In the genomic region with DNA sequence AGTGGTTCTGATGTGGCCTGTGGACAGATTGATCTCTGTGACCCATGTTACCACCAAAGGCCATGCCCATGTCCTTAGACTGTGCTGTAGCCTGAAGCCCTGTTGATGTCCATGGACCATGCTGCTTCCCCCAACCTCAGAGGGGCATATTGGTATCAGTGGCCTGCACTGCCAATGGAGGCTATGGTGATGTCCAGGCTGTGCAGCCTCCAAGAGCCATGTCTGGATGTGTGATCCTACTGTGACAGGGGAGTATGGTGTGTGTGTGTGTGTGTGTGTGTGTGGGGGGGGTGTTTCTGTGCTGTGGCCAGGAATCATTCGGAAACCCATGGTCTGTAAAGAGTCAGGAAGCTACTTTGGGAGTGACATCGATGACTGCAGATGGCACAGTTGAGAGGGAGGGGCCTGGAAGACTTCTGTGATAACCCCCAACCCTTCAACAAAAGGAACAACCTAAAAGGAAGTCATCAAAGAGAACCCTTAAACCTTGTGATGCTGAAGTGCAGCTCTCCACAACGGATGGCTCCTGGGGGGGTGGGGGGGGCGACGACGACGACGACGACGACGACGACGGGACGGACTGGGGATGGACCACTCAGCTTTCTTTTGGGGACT, we compare ENCODE assay signal across 25 mouse cellular contexts. TPM values are rescaled to one million over a fixed set of nuclear protein-coding genes. Genes with fewer than 3 reads are reported as not detected.
DNase-seq lines count a peak whose midpoint lies in the region; ATAC-seq and TF ChIP-seq lines count a peak whose summit lies in the region.
"Had no signal": no experiment of that assay in that cellular context is flagged by ENCODE, and none has a peak within 500 bp of the region (broad histone marks: within the 10 kb centered on the region; RNA-seq: fewer than 3 reads in every experiment).

No protein-coding gene starts in this region.

- H3K27me3 ChIP-seq in kidney, embryonic 16.5 days (ENCODE audit: insufficient read depth, low read length) = no peaks in the 10 kb centered on the region
- no peaks in the 10 kb centered on the region for H3K27me3 ChIP-seq in thymus, adult 2 months (ENCODE audit: control insufficient read depth, insufficient read depth, low read length)
- H3K27me3 ChIP-seq in forebrain, embryonic 15.5 days = no peaks in the 10 kb centered on the region
- H3K27me3 ChIP-seq: heart, embryonic 15.5 days; neural tube, embryonic 12.5 days had no signal

- no peak overlapping the region for H3K4me2 ChIP-seq in kidney, embryonic 16.5 days (replicated peaks; ENCODE audit: low read depth, low read length)
- H3K4me2 ChIP-seq in forebrain, embryonic 15.5 days (replicated peaks) = no peak overlapping the region
- H3K4me2 ChIP-seq: heart, embryonic 15.5 days; hindbrain, embryonic 14.5 days; midbrain, embryonic 11.5 days; neural tube, embryonic 12.5 days had no signal

- no peaks in the 10 kb centered on the region for H3K36me3 ChIP-seq in kidney, embryonic 16.5 days (ENCODE audit: insufficient read depth, low read length)
- H3K36me3 ChIP-seq in thymus, adult 2 months (ENCODE audit: control insufficient read depth, insufficient read depth, low read length) = no peaks in the 10 kb centered on the region
- no peaks in the 10 kb centered on the region for H3K36me3 ChIP-seq in forebrain, embryonic 15.5 days
- H3K36me3 ChIP-seq: forebrain, embryonic 10.5 days; heart, embryonic 15.5 days; neural tube, embryonic 12.5 days had no signal

- H3K4me3 ChIP-seq in kidney, embryonic 16.5 days (ENCODE audit: low read length) = no peak overlapping the region
- no peak overlapping the region for H3K4me3 ChIP-seq in thymus, adult 2 months (ENCODE audit: control insufficient read depth, insufficient read depth, low read length)
- no peak overlapping the region for H3K4me3 ChIP-seq in forebrain, embryonic 15.5 days
- H3K4me3 ChIP-seq: forebrain, embryonic 10.5 days; heart, embryonic 15.5 days; neural tube, embryonic 12.5 days had no signal

- no peak overlapping the region for H3K27ac ChIP-seq in kidney, embryonic 16.5 days (ENCODE audit: low read length)
- peak overlapping the region; percentile 14; the same call in 1 of the 2 replicates for H3K27ac ChIP-seq in thymus, adult 2 months (ENCODE audit: control insufficient read depth, insufficient read depth, low read length)
- no peak overlapping the region for H3K27ac ChIP-seq in forebrain, embryonic 15.5 days (replicated peaks)
- H3K27ac ChIP-seq: forebrain, embryonic 10.5 days; heart, embryonic 15.5 days; hindbrain, embryonic 14.5 days; neural tube, embryonic 12.5 days had no signal

- no peak for TF ChIP-seq POLR2A in thymus, adult 2 months (IDR thresholded peaks at IDR 0.05; ENCODE audit: control insufficient read depth, extremely low read depth, insufficient read depth, low read length, poor library complexity)

- 95% methylated on average over 14 of the region's 14 CpGs for WGBS in kidney, embryonic 16.5 days
- WGBS in thymus, adult 2 months = 38% methylated on average over 14 of the region's 14 CpGs
- 94% methylated on average over 14 of the region's 14 CpGs for WGBS in forebrain, embryonic 15.5 days

- no peaks in the 10 kb centered on the region for H3K4me1 ChIP-seq in kidney, embryonic 16.5 days (ENCODE audit: insufficient read depth, low read length)
- H3K4me1 ChIP-seq in thymus, adult 2 months (replicated peaks; ENCODE audit: control insufficient read depth, insufficient read depth, low read length) = peaks cover 21% of the 10 kb centered on the region
- no peaks in the 10 kb centered on the region for H3K4me1 ChIP-seq in forebrain, embryonic 15.5 days
- H3K4me1 ChIP-seq: forebrain, embryonic 10.5 days; heart, embryonic 15.5 days; neural tube, embryonic 12.5 days had no signal

- TF ChIP-seq CTCF in thymus, adult 2 months (IDR thresholded peaks at IDR 0.05; ENCODE audit: borderline replicate concordance, control insufficient read depth, extremely low read depth, insufficient read depth, low read length, poor library complexity) = no peak

- ATAC-seq in CD4-positive, CD25-positive, alpha-beta regulatory T cell, adult 4 months = no peak
- ATAC-seq in kidney, embryonic 16.5 days (ENCODE audit: low FRiP score, low TSS enrichment) = peak; percentile 51; the same call in 1 of the 2 replicates
- no peak for ATAC-seq in forebrain, embryonic 15.5 days (replicated peaks)
- ATAC-seq: forebrain, embryonic 16.5 days; intestine, postnatal 0 days; midbrain, embryonic 16.5 days had no signal

- no peaks in the 10 kb centered on the region for H3K9me3 ChIP-seq in kidney, embryonic 16.5 days (ENCODE audit: low read length)
- no peaks in the 10 kb centered on the region for H3K9me3 ChIP-seq in forebrain, embryonic 15.5 days
- H3K9me3 ChIP-seq: forebrain, embryonic 10.5 days; heart, embryonic 15.5 days; neural tube, embryonic 12.5 days had no signal

- H3K9ac ChIP-seq in kidney, embryonic 16.5 days (replicated peaks; ENCODE audit: low read length) = no peak overlapping the region
- no peak overlapping the region for H3K9ac ChIP-seq in forebrain, embryonic 15.5 days (replicated peaks)
- H3K9ac ChIP-seq: heart, embryonic 15.5 days; hindbrain, embryonic 14.5 days; neural tube, embryonic 12.5 days had no signal

- peak; percentile 10 for DNase-seq in CD4-positive, CD25-positive, alpha-beta regulatory T cell, adult 2 months (ENCODE audit: low read depth, low spot score)
- no peak for DNase-seq in kidney, postnatal 10 days
- no peak for DNase-seq in thymus, adult 2 months
- DNase-seq in thymus, postnatal 4 days = no peak
- DNase-seq in naive thymus-derived CD4-positive, alpha-beta T cell, adult 2 months (ENCODE audit: low read depth) = peak; percentile 69
- DNase-seq: adrenal gland, postnatal 25 days; cerebellum, adult 18-20 months; kidney, adult 9 months; kidney, postnatal 25 days; lung, adult 18-20 months; lung, postnatal 14 days; right cerebral cortex, adult 18-20 months; right cerebral cortex, postnatal 4 days; thymus, postnatal 36 days had no signal

RNA-seq across cellular contexts. Expression of gene Psma1, which starts 8.5 kb away (rescaled TPM):
- 100 to 1,000 TPM; 218 to 222 TPM for polyA plus RNA-seq in CD4-positive, CD25-positive, alpha-beta regulatory T cell, adult 4 months (2017; shearing (Covaris generic))
- polyA plus RNA-seq in kidney, embryonic 16.5 days (2015; fragmentation: Nextera tagmentation; extraction: Ambion mirVana) = 425 and 430 TPM in 2 replicates
- 112 and 133 TPM in 2 replicates for polyA plus RNA-seq in thymus, adult 2 months (2012; rRNA removed)
- polyA plus RNA-seq in forebrain, embryonic 15.5 days (2015; fragmentation: Nextera tagmentation; extraction: Ambion mirVana) = 389 and 404 TPM in 2 replicates

RNA-seq across cellular contexts. Expression of gene Copb1, which starts 29.9 kb away (rescaled TPM):
- 100 to 1,000 TPM; 108 to 135 TPM for polyA plus RNA-seq in CD4-positive, CD25-positive, alpha-beta regulatory T cell, adult 4 months (2017; shearing (Covaris generic))
- polyA plus RNA-seq in kidney, embryonic 16.5 days (2015; fragmentation: Nextera tagmentation; extraction: Ambion mirVana) = 134 and 140 TPM in 2 replicates
- polyA plus RNA-seq in thymus, adult 2 months (2012; rRNA removed) = 42.1 and 43.5 TPM in 2 replicates
- 90.0 and 91.4 TPM in 2 replicates for polyA plus RNA-seq in forebrain, embryonic 15.5 days (2015; fragmentation: Nextera tagmentation; extraction: Ambion mirVana)

Comparison
In these comparisons a context has a peak if more than half of its experiments do, and no peak if none do; other contexts are left out.
1. DNase-seq: peak in CD4-positive, CD25-positive, alpha-beta regulatory T cell, adult 2 months (single experiment) and naive thymus-derived CD4-positive, alpha-beta T cell, adult 2 months (single experiment); none in kidney, postnatal 10 days (single experiment), thymus, adult 2 months (single experiment) and thymus, postnatal 4 days (single experiment).